Mouse (Mus musculus) CH12.LX (cell line): Measurements from ENCODE around the gene Cadm2.

ENCODE experiments used
- CHD1 ChIP-seq: IDR thresholded peaks from 2 replicates; pipeline ENCODE4 v1.6.1; 2012; ENCODE audit warnings: low read depth, low read length, improper control_type of control experiment, inconsistent platforms
- CTCF ChIP-seq, 2 experiments: IDR thresholded peaks in 1 of 2; conservative IDR thresholded peaks in 1 of 2; 2 replicates each; pipeline ENCODE4 v1.5.1; 2011 to 2012; ENCODE audit warnings: low read depth in 2 of 2, low read length in 2 of 2, improper control_type of control experiment in 1 of 2, inconsistent platforms in 1 of 2, mild to moderate bottlenecking in 1 of 2, moderate library complexity in 1 of 2
- E2F4 ChIP-seq: IDR thresholded peaks from 2 replicates; pipeline ENCODE4 v1.6.1; 2011; ENCODE audit warnings: low read depth, low read length, improper control_type of control experiment; ENCODE audit not compliant: insufficient replicate concordance
- EP300 ChIP-seq: IDR thresholded peaks from 2 replicates; pipeline ENCODE4 v1.6.1; 2011; ENCODE audit warnings: low read length, improper control_type of control experiment
- ETS1 ChIP-seq: conservative IDR thresholded peaks from 2 replicates; pipeline ENCODE4 v1.6.1; 2012; ENCODE audit warnings: low read depth, mild to moderate bottlenecking, inconsistent platforms, low read length, improper control_type of control experiment, moderate library complexity
- IRF4 ChIP-seq: IDR thresholded peaks from 2 replicates; pipeline ENCODE4 v1.6.1; 2014; ENCODE audit warnings: low read depth, mild to moderate bottlenecking, inconsistent platforms, low read length, improper control_type of control experiment
- MYC ChIP-seq: IDR thresholded peaks from 2 replicates; pipeline ENCODE4 v1.6.1; 2011; ENCODE audit warnings: low read depth, mild to moderate bottlenecking, improper control_type of control experiment, low read length
- POLR2A ChIP-seq: IDR thresholded peaks from 2 replicates; pipeline ENCODE4 v1.6.1; 2011; ENCODE audit warnings: low read depth, mild to moderate bottlenecking, improper control_type of control experiment, low read length
- RAD21 ChIP-seq: IDR thresholded peaks from 2 replicates; pipeline ENCODE4 v1.6.1; 2011; ENCODE audit warnings: low read depth, mild to moderate bottlenecking, low read length, improper control_type of control experiment, moderate library complexity
- ZC3H11A ChIP-seq: IDR thresholded peaks from 2 replicates; pipeline ENCODE4 v1.6.1; 2012; ENCODE audit warnings: low read depth, mild to moderate bottlenecking, inconsistent platforms, low read length, improper control_type of control experiment

DNA sequence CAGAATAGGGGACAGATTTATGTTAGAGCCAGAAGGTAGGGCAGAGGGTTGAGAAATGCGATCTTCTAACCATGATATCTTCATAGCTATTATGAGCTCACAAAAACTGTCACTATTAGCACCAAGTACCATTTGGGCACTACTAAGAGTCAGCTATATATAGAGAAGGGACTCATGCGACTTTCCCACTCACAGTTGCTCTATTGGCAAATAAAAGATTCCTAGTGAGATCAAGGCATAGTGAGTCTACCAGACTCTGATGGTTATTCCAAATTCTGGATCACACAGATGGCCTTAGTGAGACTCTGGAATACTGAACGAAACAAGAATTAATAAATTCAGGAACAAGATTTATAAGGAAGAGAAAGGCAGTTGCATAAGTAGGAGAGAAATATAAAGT lies 827.6 kb downstream of the Cadm2 start:
- TF ChIP-seq E2F4 (no peak), RAD21 (no peak), ETS1 (no peak), CTCF (conservative IDR thresholded peaks at IDR 0.05 in 1 of 2, IDR thresholded peaks at IDR 0.05 in 1 of 2; ENCODE audit: low read depth in 2 of 2, low read length in 2 of 2) (no peak), EP300 (no peak), MYC (no peak), POLR2A (no peak), IRF4 (no peak), ZC3H11A (no peak), CHD1 (no peak)
